Mouse (Mus musculus) megakaryocyte, embryonic 14.5 days (primary cell): ENCODE measurements at regions not wholly inside any gene's neighbourhood (a gene's known extent, or its start where the extent isn't known, plus 50 kb on each side); places are given as distances from the start of the nearest gene placed in this dataset.

Experiments used
- H3K27me3 ChIP-seq: replicated peaks from 2 replicates; pipeline ENCODE3; 2012; ENCODE audit warnings: inconsistent platforms
- H3K36me3 ChIP-seq: replicated peaks from 2 replicates; pipeline ENCODE3; 2012; ENCODE audit warnings: low read length, inconsistent platforms, mixed read lengths
- H3K4me1 ChIP-seq: 2 replicates; pipeline ENCODE4 v1.6.1; 2012; ENCODE audit warnings: inconsistent platforms
- H3K4me3 ChIP-seq: replicated peaks from 2 replicates; pipeline ENCODE3; 2012; ENCODE audit warnings: moderate library complexity, mild to moderate bottlenecking, inconsistent platforms
- H3K9me3 ChIP-seq: 2 replicates; pipeline ENCODE4 v1.6.1; 2012; ENCODE audit warnings: inconsistent platforms
- FLI1 ChIP-seq: IDR thresholded peaks from 2 replicates; pipeline ENCODE4 v1.6.1; 2012; ENCODE audit warnings: low read length, inconsistent platforms, mixed read lengths
- GATA1 ChIP-seq: IDR thresholded peaks from 3 replicates; pipeline ENCODE4 v1.6.1; 2012; ENCODE audit warnings: mixed read lengths, low read length, inconsistent platforms, borderline replicate concordance

GRCm38 (mm10) chr4:54353657-54354390 lies 528.0 kb downstream of the Tmem38b start:
- peaks cover 3% of the 10 kb centered on the region; the same call in 1 of the 2 replicates for H3K4me1 ChIP-seq
- H3K27me3 ChIP-seq, result no peaks in the 10 kb centered on the region
- no peak for TF ChIP-seq GATA1
- TF ChIP-seq FLI1, result no peak
- H3K36me3 ChIP-seq, result no peaks in the 10 kb centered on the region
- no peaks in the 10 kb centered on the region; the same call in 1 of the 2 replicates for H3K9me3 ChIP-seq
- H3K4me3 ChIP-seq, result no peak overlapping the region

- Histone ChIP-seq H3K36me3 (no peaks in the 10 kb centered on the region), H3K4me3 (no peak overlapping the region), H3K9me3 (no peaks in the 10 kb centered on the region; the same call in 1 of the 2 replicates), H3K4me1 (peaks cover 3% of the 10 kb centered on the region; the same call in 1 of the 2 replicates), H3K27me3 (no peaks in the 10 kb centered on the region)
- TF ChIP-seq GATA1, result no peak
These were observed 528.5 kb downstream of the Tmem38b start for GRCm38 (mm10) chr4:54354391-54354726.

GRCm38 (mm10) chr4:54355381-54356040 lies 529.7 kb downstream of the Tmem38b start:
- H3K27me3 ChIP-seq, result no peaks in the 10 kb centered on the region
- H3K9me3 ChIP-seq, result no peaks in the 10 kb centered on the region; the same call in 1 of the 2 replicates
- H3K4me3 ChIP-seq, result no peak overlapping the region
- H3K4me1 ChIP-seq, result peaks cover 3% of the 10 kb centered on the region; the same call in 1 of the 2 replicates
- no peaks in the 10 kb centered on the region for H3K36me3 ChIP-seq
- no peak for TF ChIP-seq GATA1
- no peak for TF ChIP-seq FLI1

- TF ChIP-seq GATA1 (no peak), FLI1 (no peak)
- Histone ChIP-seq H3K27me3 (no peaks in the 10 kb centered on the region), H3K4me1 (peaks cover 3% of the 10 kb centered on the region; the same call in 1 of the 2 replicates), H3K4me3 (no peak overlapping the region), H3K36me3 (no peaks in the 10 kb centered on the region), H3K9me3 (no peaks in the 10 kb centered on the region; the same call in 1 of the 2 replicates)
These were observed 530.2 kb downstream of the Tmem38b start for GRCm38 (mm10) chr4:54356041-54356427.

GRCm38 (mm10) chr4:54370909-54371308 lies 545.1 kb downstream of the Tmem38b start:
- TF ChIP-seq FLI1 (no peak), GATA1 (no peak)
- Histone ChIP-seq H3K27me3 (no peaks in the 10 kb centered on the region), H3K4me1 (peaks cover 27% of the 10 kb centered on the region), H3K4me3 (no peak overlapping the region), H3K36me3 (no peaks in the 10 kb centered on the region), H3K9me3 (no peaks in the 10 kb centered on the region)

GRCm38 (mm10) chr4:54371418-54371957 lies 545.6 kb downstream of the Tmem38b start:
- Histone ChIP-seq H3K4me1 (peaks cover 27% of the 10 kb centered on the region), H3K27me3 (no peaks in the 10 kb centered on the region), H3K4me3 (no peak overlapping the region), H3K36me3 (no peaks in the 10 kb centered on the region), H3K9me3 (no peaks in the 10 kb centered on the region)
- TF ChIP-seq FLI1, result no peak
- no peak for TF ChIP-seq GATA1

- Histone ChIP-seq H3K4me3 (no peak overlapping the region), H3K4me1 (peaks cover 27% of the 10 kb centered on the region), H3K36me3 (no peaks in the 10 kb centered on the region), H3K27me3 (no peaks in the 10 kb centered on the region), H3K9me3 (no peaks in the 10 kb centered on the region)
- no peak for TF ChIP-seq FLI1
- TF ChIP-seq GATA1, result no peak
These were observed 547.8 kb downstream of the Tmem38b start for GRCm38 (mm10) chr4:54373606-54374005.

GRCm38 (mm10) chr4:54374457-54374856 lies 548.6 kb downstream of the Tmem38b start:
- Histone ChIP-seq H3K4me1 (peaks cover 27% of the 10 kb centered on the region), H3K36me3 (no peaks in the 10 kb centered on the region), H3K4me3 (no peak overlapping the region), H3K27me3 (no peaks in the 10 kb centered on the region), H3K9me3 (no peaks in the 10 kb centered on the region)
- TF ChIP-seq GATA1, result no peak
- TF ChIP-seq FLI1, result no peak

- TF ChIP-seq FLI1 (no peak), GATA1 (no peak)
- Histone ChIP-seq H3K4me1 (no peaks in the 10 kb centered on the region), H3K36me3 (no peaks in the 10 kb centered on the region), H3K4me3 (no peak overlapping the region), H3K27me3 (no peaks in the 10 kb centered on the region), H3K9me3 (no peaks in the 10 kb centered on the region)
These were observed 557.4 kb upstream of the Zfp462 start for GRCm38 (mm10) chr4:54387460-54387859.

GRCm38 (mm10) chr4:54391536-54392208 lies 553.2 kb upstream of the Zfp462 start:
- Histone ChIP-seq H3K4me3 (no peak overlapping the region), H3K27me3 (no peaks in the 10 kb centered on the region), H3K4me1 (no peaks in the 10 kb centered on the region), H3K9me3 (no peaks in the 10 kb centered on the region), H3K36me3 (no peaks in the 10 kb centered on the region)
- TF ChIP-seq GATA1, result no peak
- TF ChIP-seq FLI1, result no peak

GRCm38 (mm10) chr4:54406151-54406550 lies 538.7 kb upstream of the Zfp462 start:
- no peak overlapping the region for H3K4me3 ChIP-seq
- no peaks in the 10 kb centered on the region for H3K9me3 ChIP-seq
- TF ChIP-seq FLI1, result no peak
- no peak for TF ChIP-seq GATA1
- no peaks in the 10 kb centered on the region for H3K27me3 ChIP-seq
- no peaks in the 10 kb centered on the region for H3K36me3 ChIP-seq
- H3K4me1 ChIP-seq, result no peaks in the 10 kb centered on the region
